Mouse (Mus musculus) heart, postnatal 10 days (tissue): ENCODE measurements around the gene Zc3h7b. TPM values are rescaled to one million over a fixed set of nuclear protein-coding genes. Genes with fewer than 3 reads are reported as not detected.

Experiments
- DNase-seq, 2 experiments: peaks; one replicate each; pipeline ENCODE4 v3.0.0; 2021
- intact Hi-C: fragments of 180-260 bp; cut with DNase I; formaldehyde crosslinking; loops from one replicate; pipeline ENCODE4 v1.15.1; 2025
- total RNA-seq, 2 experiments: library from RNA; stranded (reverse); gene quantifications; 2 replicates each; pipeline ENCODE4 v1.2.3; 2021

The Zc3h7b gene
- total RNA-seq, 2 experiments from 2014 or later = 83.1 to 91.3 TPM

DNA sequence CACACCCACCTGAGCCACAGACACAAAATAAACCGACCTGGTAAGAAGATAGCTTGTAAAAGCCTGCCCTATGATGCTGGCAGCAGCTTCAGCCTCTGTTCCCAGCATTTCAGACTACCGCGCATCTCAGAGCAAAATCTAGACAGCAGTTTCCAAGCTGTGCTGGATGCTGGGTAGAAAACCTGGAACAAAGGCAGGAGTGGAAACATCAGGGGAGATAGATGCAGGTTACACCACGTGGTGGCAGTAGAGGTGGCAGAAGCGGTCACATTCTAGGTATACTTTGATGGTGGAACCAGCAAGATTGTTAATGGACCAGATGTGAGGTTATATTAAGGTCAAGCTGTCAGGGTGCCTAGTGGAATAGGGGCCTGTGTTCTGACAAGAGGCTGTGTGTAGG is 39.9 kb downstream of the Zc3h7b start:
- DNase-seq = no peak

GRCm38 (mm10) chr15:81785701-81786100 is 40.8 kb downstream of the Zc3h7b start:
- intact Hi-C loops = no loop called here
- DNase-seq = no peak

More for the DNA sequence above, 39.9 kb downstream of the Zc3h7b start:
- intact Hi-C loops = no loop called here

DNA sequence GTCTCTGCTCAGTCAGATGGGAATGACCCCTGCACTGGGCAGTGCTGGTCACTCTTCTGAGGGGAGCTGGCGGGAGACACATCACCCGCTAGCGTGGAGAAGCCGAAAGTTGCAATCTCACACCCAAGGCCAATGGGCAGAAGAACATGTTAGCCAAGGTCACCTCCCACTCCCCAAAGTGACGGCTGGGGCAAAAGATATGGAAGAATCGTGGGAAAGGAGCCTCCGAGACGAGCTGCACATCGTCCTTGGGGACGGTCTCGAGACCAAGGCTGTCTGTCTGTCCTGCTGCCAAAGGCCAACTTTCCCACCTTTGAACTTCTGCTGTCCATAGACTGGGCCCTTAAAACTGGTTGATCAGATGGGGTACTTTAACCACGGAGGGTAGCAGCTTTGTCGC is 42.7 kb downstream of the Zc3h7b start:
- DNase-seq = no peak
- intact Hi-C loops = no loop called here

DNA sequence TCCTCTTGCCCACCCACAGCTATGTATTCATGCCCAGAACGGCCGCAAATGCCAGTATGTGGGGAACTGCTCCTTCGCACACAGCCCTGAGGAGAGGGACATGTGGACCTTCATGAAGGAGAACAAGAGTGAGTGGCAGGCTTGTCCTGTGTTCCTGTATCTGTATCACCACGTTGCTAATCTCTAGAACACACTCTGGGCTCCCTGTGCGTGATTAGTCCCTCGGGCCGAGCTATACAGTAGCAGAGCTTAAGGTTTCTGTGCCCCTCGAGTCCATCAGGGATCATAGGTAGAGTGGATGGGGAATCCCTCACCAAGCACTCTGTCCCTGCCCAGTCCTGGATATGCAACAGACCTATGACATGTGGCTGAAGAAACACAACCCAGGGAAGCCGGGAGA is 47.6 kb downstream of the Zc3h7b start:
- no peak for DNase-seq
- intact Hi-C loops = no loop called here

DNA sequence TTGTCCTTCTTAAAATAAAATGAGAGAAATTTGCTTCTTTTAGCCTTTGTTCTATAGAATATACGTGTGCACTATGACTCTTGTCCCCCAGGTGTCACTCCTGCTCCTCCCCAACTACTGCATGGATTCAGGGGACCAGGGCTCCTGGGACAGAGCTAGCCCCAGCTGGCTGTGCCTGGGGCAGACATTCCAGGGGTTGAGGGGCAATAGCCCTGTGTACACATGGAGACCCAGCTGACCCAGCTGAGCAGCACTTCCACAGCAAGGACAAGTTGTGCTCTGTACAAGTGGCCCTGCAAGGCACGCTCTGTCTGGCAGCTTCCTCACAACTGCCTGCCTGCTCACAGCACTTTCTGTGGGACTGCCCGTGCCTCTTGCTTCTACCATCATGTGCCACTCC is 51.4 kb downstream of the Zc3h7b start:
- intact Hi-C loops = no loop called here
- peak; percentile 51 to 52 for DNase-seq

- intact Hi-C loops = no loop called here
- no peak for DNase-seq
Observed at GRCm38 (mm10) chr15:81797861-81798260, 53.0 kb downstream of the Zc3h7b start.

- intact Hi-C loops = no loop called here
Observed at GRCm38 (mm10) chr15:81798421-81798820, 53.6 kb downstream of the Zc3h7b start.

GRCm38 (mm10) chr15:81800391-81800790 is 55.5 kb downstream of the Zc3h7b start:
- intact Hi-C loops = no loop called here

More at GRCm38 (mm10) chr15:81798421-81798820, 53.6 kb downstream of the Zc3h7b start:
- DNase-seq = no peak

GRCm38 (mm10) chr15:81802001-81802890 is 57.4 kb downstream of the Zc3h7b start, which contains the start of gene Tef:
Tef (plus strand) TSS chr15:81802421.
- intact Hi-C loops = loop anchor here (2.0 kb wide), 1 partner anchor 57 kb away; the partner anchor contains the start of genes Rangap1 and Zc3h7b
- peak; percentile 100 for DNase-seq

More at GRCm38 (mm10) chr15:81800391-81800790, 55.5 kb downstream of the Zc3h7b start:
- DNase-seq = no peak

DNA sequence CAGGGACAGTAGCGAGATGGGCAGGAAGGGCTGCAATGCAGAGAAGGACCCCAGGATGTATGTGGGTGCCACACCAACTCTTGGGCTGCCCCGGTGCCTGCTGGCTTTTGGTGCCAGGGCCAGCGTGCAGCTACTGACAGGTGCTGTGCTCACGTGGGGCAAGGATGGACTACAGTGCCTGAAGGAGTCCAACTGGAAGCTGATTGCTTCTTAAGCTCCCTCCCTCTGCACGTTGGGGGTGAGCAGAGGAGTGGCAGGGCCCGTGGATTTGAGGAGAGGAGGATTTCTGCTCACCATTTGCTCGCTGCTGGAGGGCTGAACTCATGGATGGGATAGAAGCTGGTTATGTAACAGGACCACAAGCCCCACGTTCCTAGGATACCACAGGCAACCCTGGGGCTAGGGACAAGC is 58.1 kb downstream of the Zc3h7b start:
- DNase-seq = no peak
- intact Hi-C loops = loop anchor here (2.0 kb wide), 1 partner anchor 58 kb away; the partner anchor contains the start of genes Rangap1 and Zc3h7b

- intact Hi-C loops = loop anchor here (2.0 kb wide), 1 partner anchor 59 kb away; the partner anchor contains the start of genes Rangap1 and Zc3h7b
- DNase-seq = no peak
Observed at GRCm38 (mm10) chr15:81803425-81803951, 58.6 kb downstream of the Zc3h7b start.

- no peak for DNase-seq
- intact Hi-C loops = no loop called here
Observed at GRCm38 (mm10) chr15:81804172-81804571, 59.3 kb downstream of the Zc3h7b start.

DNA sequence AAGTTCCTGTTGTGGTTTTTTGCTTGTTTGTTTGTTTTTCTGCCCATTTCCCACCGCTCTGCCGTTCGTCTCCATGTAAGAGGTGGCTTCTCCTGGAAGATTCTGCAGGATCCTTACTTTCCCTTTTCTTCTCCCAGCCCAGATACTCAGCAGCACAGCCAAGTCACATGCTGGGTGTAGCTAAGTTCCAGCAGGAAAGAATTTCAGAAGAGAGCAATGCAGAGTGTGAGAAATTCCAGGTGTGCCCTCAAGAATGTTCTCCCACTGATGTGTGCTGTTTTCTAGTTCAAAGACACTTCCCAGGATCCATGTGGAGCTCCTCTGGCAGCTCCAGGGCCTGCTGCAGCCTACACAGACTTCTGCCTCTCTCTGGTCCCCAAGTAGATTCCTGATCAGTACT is 60.0 kb downstream of the Zc3h7b start:
- intact Hi-C loops = no loop called here
- DNase-seq = no peak

DNA sequence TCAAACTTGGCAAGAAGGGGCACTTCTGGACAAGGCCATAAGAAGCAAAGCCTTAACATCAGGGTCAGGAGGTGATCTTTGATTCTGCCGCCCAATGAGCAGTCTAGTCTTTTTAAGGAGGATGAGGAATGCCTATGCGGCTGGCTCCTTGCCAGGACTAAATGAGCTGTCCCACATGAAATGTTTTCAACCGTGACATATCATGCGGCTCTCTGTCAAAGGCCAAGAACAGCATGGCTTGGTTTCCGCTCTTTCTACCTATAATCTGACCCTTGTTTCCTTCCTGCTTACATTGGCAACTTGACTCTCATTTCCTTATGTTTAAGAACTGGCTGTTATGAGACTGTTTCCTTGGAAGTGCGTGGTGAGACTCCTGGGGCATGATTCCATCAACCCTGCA is 60.8 kb downstream of the Zc3h7b start:
- intact Hi-C loops = no loop called here
- DNase-seq = peak; percentile 62

GRCm38 (mm10) chr15:81806621-81807404 is 62.0 kb downstream of the Zc3h7b start:
- intact Hi-C loops = no loop called here
- no peak for DNase-seq

DNA sequence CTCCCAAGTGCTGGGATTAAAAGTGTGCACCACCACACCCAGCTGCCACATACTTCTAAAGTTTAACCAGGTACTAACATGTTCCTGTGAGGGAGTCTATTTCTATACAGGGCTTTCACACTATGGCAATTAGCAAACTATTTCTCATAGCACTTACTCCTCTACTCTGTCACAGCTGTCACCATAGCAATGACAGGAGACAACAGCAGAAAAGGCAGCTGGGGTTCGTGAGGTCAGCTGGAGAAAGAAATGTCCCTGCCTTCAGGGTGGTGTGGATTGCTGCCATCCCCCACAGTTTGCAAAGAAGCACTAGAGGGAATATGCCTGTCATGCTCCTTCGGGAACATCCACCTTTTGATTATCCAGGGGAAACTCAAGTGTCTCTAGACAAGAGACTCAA is 63.9 kb downstream of the Zc3h7b start:
- no peak for DNase-seq
- intact Hi-C loops = no loop called here

- DNase-seq = no peak
- intact Hi-C loops = no loop called here
Observed at GRCm38 (mm10) chr15:81809550-81809949, 64.7 kb downstream of the Zc3h7b start.

- intact Hi-C loops = loop anchor here (2.0 to 10.0 kb wide), 2 partner anchors 65 to 185 kb away; partner anchors contain the start of genes Rangap1 and Zc3h7b
- peak; percentile 97 to 98 for DNase-seq
Observed at GRCm38 (mm10) chr15:81810150-81810549, 65.3 kb downstream of the Zc3h7b start.

- peak; percentile 97 to 98 for DNase-seq
- intact Hi-C loops = loop anchor here (2.0 to 10.0 kb wide), 2 partner anchors 66 to 184 kb away; partner anchors contain the start of genes Rangap1 and Zc3h7b
Observed at GRCm38 (mm10) chr15:81810671-81811598, 66.1 kb downstream of the Zc3h7b start.
